ENCODE assay signal across 8 mouse cellular contexts in genomic region chr11:77893283-77893682, GRCm38 (mm10). TPM values are rescaled to one million over a fixed set of nuclear protein-coding genes. Genes with fewer than 3 reads are reported as not detected.
DNase-seq lines count a peak whose midpoint lies in the region; ATAC-seq and TF ChIP-seq lines count a peak whose summit lies in the region.
"Had no signal": no experiment of that assay in that cellular context is flagged by ENCODE, and none has a peak within 500 bp of the region (broad histone marks: within the 10 kb centered on the region; RNA-seq: fewer than 3 reads in every experiment).

No protein-coding gene starts in this region.

- peak overlapping the region; percentile 27; the same call in 1 of the 2 replicates for H3K4me2 ChIP-seq in kidney, postnatal 0 days (ENCODE audit: low read length)
- H3K4me2 ChIP-seq in forebrain, embryonic 14.5 days (ENCODE audit: low read length): peak overlapping the region; percentile 35
- H3K4me2 ChIP-seq in limb, embryonic 15.5 days: no peak overlapping the region

- WGBS in kidney, postnatal 0 days: 41% methylated on average over 6 of the region's 6 CpGs
- WGBS in forebrain, embryonic 14.5 days: 8% methylated on average over 6 of the region's 6 CpGs
- WGBS in limb, embryonic 15.5 days: 42% methylated on average over 6 of the region's 6 CpGs
- WGBS in small intestine, adult 2 months: 41% methylated on average over 6 of the region's 6 CpGs

- H3K27ac ChIP-seq in kidney, postnatal 0 days: peak overlapping the region; percentile 86
- peak overlapping the region; percentile 96 for H3K27ac ChIP-seq in forebrain, embryonic 14.5 days (ENCODE audit: low read depth, low read length)
- H3K27ac ChIP-seq in limb, embryonic 15.5 days: peak overlapping the region; percentile 57; the same call in 1 of the 2 replicates
- peak overlapping the region; percentile 88 for H3K27ac ChIP-seq in small intestine, adult 2 months (ENCODE audit: insufficient read depth, low read depth, low read length)
- H3K27ac ChIP-seq: macrophage had no signal

- H3K4me1 ChIP-seq in kidney, postnatal 0 days (replicated peaks; ENCODE audit: insufficient read depth, low read length): peaks cover 15% of the 10 kb centered on the region
- peaks cover 77% of the 10 kb centered on the region for H3K4me1 ChIP-seq in forebrain, embryonic 14.5 days (ENCODE audit: control insufficient read depth, insufficient read depth, low read length)
- H3K4me1 ChIP-seq in limb, embryonic 15.5 days: peaks cover 22% of the 10 kb centered on the region
- H3K4me1 ChIP-seq in small intestine, adult 2 months (ENCODE audit: control insufficient read depth, insufficient read depth, insufficient read length, low read length): peaks cover 20% of the 10 kb centered on the region

- H3K27me3 ChIP-seq in kidney, postnatal 0 days (ENCODE audit: insufficient read depth, low read length): no peaks in the 10 kb centered on the region
- no peaks in the 10 kb centered on the region for H3K27me3 ChIP-seq in forebrain, embryonic 14.5 days (replicated peaks; ENCODE audit: control insufficient read depth, insufficient read depth, low read length)
- H3K27me3 ChIP-seq in limb, embryonic 15.5 days: peaks cover 24% of the 10 kb centered on the region; the same call in 1 of the 2 replicates
- no peaks in the 10 kb centered on the region for H3K27me3 ChIP-seq in small intestine, adult 2 months (ENCODE audit: control insufficient read depth, insufficient read depth, low read length)

- ATAC-seq in kidney, postnatal 0 days (replicated peaks; ENCODE audit: low FRiP score, low read depth): no peak
- no peak for ATAC-seq in forebrain, embryonic 14.5 days
- no peak for ATAC-seq in limb, embryonic 15.5 days (ENCODE audit: insufficient number of reproducible peaks, low FRiP score, low TSS enrichment, low read depth)

- no peak overlapping the region for H3K4me3 ChIP-seq in kidney, postnatal 0 days (replicated peaks; ENCODE audit: low read depth, low read length)
- H3K4me3 ChIP-seq in forebrain, embryonic 14.5 days (ENCODE audit: low read depth, low read length): peak overlapping the region; percentile 10; the same call in 1 of the 2 replicates
- no peak overlapping the region for H3K4me3 ChIP-seq in limb, embryonic 15.5 days
- H3K4me3 ChIP-seq in small intestine, adult 2 months (ENCODE audit: low read depth, low read length): peak overlapping the region; percentile 59

- H3K9ac ChIP-seq in kidney, postnatal 0 days (ENCODE audit: low read depth, low read length): no peak overlapping the region
- H3K9ac ChIP-seq in forebrain, embryonic 14.5 days (ENCODE audit: low read length): peak overlapping the region; percentile 58; the same call in 1 of the 2 replicates
- no peak overlapping the region for H3K9ac ChIP-seq in limb, embryonic 15.5 days

- no peaks in the 10 kb centered on the region for H3K36me3 ChIP-seq in kidney, postnatal 0 days (ENCODE audit: insufficient read depth, low read length)
- H3K36me3 ChIP-seq in forebrain, embryonic 14.5 days (ENCODE audit: control insufficient read depth, insufficient read depth, low read length): no peaks in the 10 kb centered on the region
- no peaks in the 10 kb centered on the region for H3K36me3 ChIP-seq in limb, embryonic 15.5 days
- H3K36me3 ChIP-seq in small intestine, adult 2 months (ENCODE audit: control insufficient read depth, insufficient read depth, low read length): no peaks in the 10 kb centered on the region; the same call in 1 of the 2 replicates

- no peaks in the 10 kb centered on the region for H3K9me3 ChIP-seq in kidney, postnatal 0 days (replicated peaks; ENCODE audit: low read length)
- H3K9me3 ChIP-seq in forebrain, embryonic 14.5 days (replicated peaks; ENCODE audit: control insufficient read depth, low read length): no peaks in the 10 kb centered on the region
- no peaks in the 10 kb centered on the region for H3K9me3 ChIP-seq in limb, embryonic 15.5 days

- no peak for TF ChIP-seq CTCF in kidney, postnatal 0 days (IDR thresholded peaks at IDR 0.05; ENCODE audit: low read depth)
- no peak for TF ChIP-seq CTCF in small intestine, adult 2 months (IDR thresholded peaks at IDR 0.05; ENCODE audit: extremely low read depth, insufficient read length, insufficient replicate concordance, low read depth, low read length)

- DNase-seq in kidney, postnatal 0 days (ENCODE audit: low spot score): no peak
- no peak for DNase-seq in kidney, adult 18-20 months
- DNase-seq in forebrain, embryonic 14.5 days (ENCODE audit: low spot score): no peak
- DNase-seq in cerebellum, postnatal 25 days: no peak
- no peak for DNase-seq in thymus, postnatal 4 days

- no peak for TF ChIP-seq POLR2A in small intestine, adult 2 months (IDR thresholded peaks at IDR 0.05; ENCODE audit: low read depth, low read length)

RNA-seq across cellular contexts. Expression of gene Pipox, which starts 0.6 kb away (rescaled TPM):
- polyA plus RNA-seq in kidney, postnatal 0 days (2015; fragmentation: Nextera tagmentation; extraction: Ambion mirVana): 20.9 and 24.3 TPM in 2 replicates
- 10.1 and 11.4 TPM in 2 replicates for polyA plus RNA-seq in forebrain, embryonic 14.5 days (2014; fragmentation: Nextera tagmentation; extraction: Ambion mirVana)
- polyA plus RNA-seq in limb, embryonic 15.5 days (2015; fragmentation: Nextera tagmentation; extraction: Ambion mirVana): 0.74 and 0.91 TPM in 2 replicates
- 7.3 and 13.8 TPM in 2 replicates for polyA plus RNA-seq in small intestine, adult 2 months (2012; rRNA removed)
- polyA plus RNA-seq: macrophage had no signal

RNA-seq across cellular contexts. Expression of gene Sez6, which starts 37.3 kb away (rescaled TPM):
- 0.17 TPM in 1 of 2 replicates, not detected in the other for polyA plus RNA-seq in kidney, postnatal 0 days (2015; fragmentation: Nextera tagmentation; extraction: Ambion mirVana)
- polyA plus RNA-seq in forebrain, embryonic 14.5 days (2014; fragmentation: Nextera tagmentation; extraction: Ambion mirVana): 140 and 175 TPM in 2 replicates
- polyA plus RNA-seq in limb, embryonic 15.5 days (2015; fragmentation: Nextera tagmentation; extraction: Ambion mirVana): 0.42 and 0.84 TPM in 2 replicates
- 0.41 and 0.46 TPM in 2 replicates for polyA plus RNA-seq in small intestine, adult 2 months (2012; rRNA removed)
- polyA plus RNA-seq: macrophage had no signal

Comparison
In these comparisons a context has a peak if more than half of its experiments do, and no peak if none do; other contexts are left out.
1. H3K4me3 ChIP-seq: peak in forebrain, embryonic 14.5 days (single experiment) and small intestine, adult 2 months (single experiment); none in kidney, postnatal 0 days (single experiment) and limb, embryonic 15.5 days (single experiment).
2. RNA of gene Sez6, which starts 37.3 kb away (polyA plus RNA-seq): 140 to 175 TPM in forebrain, embryonic 14.5 days; 0.42 to 0.84 TPM in limb, embryonic 15.5 days, 0.41 to 0.46 TPM in small intestine, adult 2 months and 0.17 TPM in kidney, postnatal 0 days; every median in the first group is over 10 times any median in the second.
3. Peak in every context shown above with its lines, with median percentiles within 50 percentile points of each other: H3K27ac ChIP-seq.